Mouse (Mus musculus) embryonic facial prominence, embryonic 10.5 days (tissue): ENCODE measurements at regions not wholly inside any gene's neighbourhood (a gene's known extent, or its start where the extent isn't known, plus 50 kb on each side); places are given as distances from the start of the nearest gene placed in this dataset.
"Not testable (repeated sequence)": the region's sequence is repeated elsewhere in the genome, so short reads cannot be mapped to it uniquely, and the experiment has no call there.

ENCODE experiments used
- DNase-seq: peaks from one replicate; pipeline ENCODE4 v3.0.0-alpha.2; 2017; ENCODE audit warnings: low spot score
- H3K27ac ChIP-seq: fragments of 300-500 bp; sonication (generic); replicated peaks from 2 replicates; pipeline ENCODE4 v1.5.1; 2016; ENCODE audit warnings: mild to moderate bottlenecking
- H3K27me3 ChIP-seq: fragments of 300-500 bp; sonication (generic); replicated peaks from 2 replicates; pipeline ENCODE4 v1.6.1; 2016; ENCODE audit warnings: low read depth, mild to moderate bottlenecking; ENCODE audit not compliant: poor library complexity, severe bottlenecking
- H3K36me3 ChIP-seq: fragments of 300-500 bp; sonication (generic); replicated peaks from 2 replicates; pipeline ENCODE4 v1.6.1; 2016; ENCODE audit warnings: mild to moderate bottlenecking, moderate library complexity
- H3K4me1 ChIP-seq: fragments of 300-500 bp; sonication (generic); 2 replicates; pipeline ENCODE4 v1.6.1; 2016
- H3K4me3 ChIP-seq: fragments of 300-500 bp; sonication (generic); 2 replicates; pipeline ENCODE4 v1.5.1; 2016; ENCODE audit warnings: mild to moderate bottlenecking, moderate library complexity
- H3K9me3 ChIP-seq: fragments of 300-500 bp; sonication (generic); 2 replicates; pipeline ENCODE4 v1.6.1; 2016; ENCODE audit warnings: mild to moderate bottlenecking
- WGBS: fragments of 180-500 bp; shearing (Covaris S2); methylation state at CpG from one replicate; pipeline ENCODE4 v1.1.7; 2016; 5-methylcytosine and 5-hydroxymethylcytosine counted together

GRCm38 (mm10) chr13:5695581-5695980 is 165.7 kb upstream of the Klf6 start:
- H3K4me3 ChIP-seq, H3K27ac ChIP-seq, DNase-seq, H3K9me3 ChIP-seq, H3K4me1 ChIP-seq, H3K36me3 ChIP-seq, H3K27me3 ChIP-seq: not testable (repeated sequence)
- WGBS, result 47% methylated on average over 3 of the region's 3 CpGs

GRCm38 (mm10) chr13:5696377-5696776 is 164.9 kb upstream of the Klf6 start:
- H3K27me3 ChIP-seq, result no peaks in the 10 kb centered on the region
- H3K27ac ChIP-seq, result no peak overlapping the region
- WGBS, result 14% methylated on average over 2 of the region's 2 CpGs
- H3K9me3 ChIP-seq, result 0 out of 2 replicates have a peak, but pooled peaks cover 5% of the 10 kb centered on the region
- no peaks in the 10 kb centered on the region for H3K36me3 ChIP-seq
- H3K4me1 ChIP-seq, result no peaks in the 10 kb centered on the region
- H3K4me3 ChIP-seq, result no peak overlapping the region
- no peak for DNase-seq

GRCm38 (mm10) chr13:5697329-5697728 is 164.0 kb upstream of the Klf6 start:
- not testable (repeated sequence) for H3K9me3 ChIP-seq, H3K4me3 ChIP-seq, DNase-seq, H3K27ac ChIP-seq, H3K36me3 ChIP-seq, H3K27me3 ChIP-seq, H3K4me1 ChIP-seq
- 30% methylated on average over 1 of the region's 1 CpGs for WGBS

- DNase-seq, result no peak
- no peaks in the 10 kb centered on the region for H3K9me3 ChIP-seq
- no peak overlapping the region for H3K27ac ChIP-seq
- 83% methylated on average over 3 of the region's 3 CpGs for WGBS
- H3K36me3 ChIP-seq, result no peaks in the 10 kb centered on the region
- H3K27me3 ChIP-seq, result no peaks in the 10 kb centered on the region
- no peaks in the 10 kb centered on the region for H3K4me1 ChIP-seq
- H3K4me3 ChIP-seq, result no peak overlapping the region
These were observed 159.2 kb upstream of the Klf6 start for GRCm38 (mm10) chr13:5702071-5702470.

GRCm38 (mm10) chr13:5704991-5705390 is 156.3 kb upstream of the Klf6 start:
- Histone ChIP-seq H3K27me3 (no peaks in the 10 kb centered on the region), H3K27ac (no peak overlapping the region), H3K36me3 (no peaks in the 10 kb centered on the region), H3K4me1 (no peaks in the 10 kb centered on the region), H3K4me3 (no peak overlapping the region), H3K9me3 (no peaks in the 10 kb centered on the region)
- no peak for DNase-seq

- Histone ChIP-seq H3K9me3 (no peaks in the 10 kb centered on the region), H3K4me3 (no peak overlapping the region), H3K27me3 (no peaks in the 10 kb centered on the region), H3K4me1 (no peaks in the 10 kb centered on the region), H3K27ac (no peak overlapping the region), H3K36me3 (no peaks in the 10 kb centered on the region)
- DNase-seq, result no peak
- 95% methylated on average over 1 of the region's 1 CpGs for WGBS
These were observed 149.6 kb upstream of the Klf6 start for GRCm38 (mm10) chr13:5711646-5712045.

GRCm38 (mm10) chr13:5713195-5713863 is 148.0 kb upstream of the Klf6 start:
- H3K9me3 ChIP-seq, result no peaks in the 10 kb centered on the region
- no peaks in the 10 kb centered on the region for H3K27me3 ChIP-seq
- H3K4me1 ChIP-seq, result no peaks in the 10 kb centered on the region
- no peak overlapping the region for H3K4me3 ChIP-seq
- no peak overlapping the region for H3K27ac ChIP-seq
- no peaks in the 10 kb centered on the region for H3K36me3 ChIP-seq
- 88% methylated on average over 6 of the region's 6 CpGs for WGBS
- no peak for DNase-seq

GRCm38 (mm10) chr13:5714191-5714591 is 147.1 kb upstream of the Klf6 start:
- no peaks in the 10 kb centered on the region for H3K36me3 ChIP-seq
- H3K27me3 ChIP-seq, result no peaks in the 10 kb centered on the region
- no peak overlapping the region for H3K4me3 ChIP-seq
- DNase-seq, result no peak
- WGBS, result 83% methylated on average over 12 of the region's 12 CpGs
- no peak overlapping the region for H3K27ac ChIP-seq
- H3K4me1 ChIP-seq, result no peaks in the 10 kb centered on the region
- H3K9me3 ChIP-seq, result no peaks in the 10 kb centered on the region

GRCm38 (mm10) chr13:5714793-5715192 is 146.5 kb upstream of the Klf6 start:
- H3K4me1 ChIP-seq, result no peaks in the 10 kb centered on the region
- H3K4me3 ChIP-seq, result no peak overlapping the region
- no peaks in the 10 kb centered on the region for H3K36me3 ChIP-seq
- H3K9me3 ChIP-seq, result no peaks in the 10 kb centered on the region
- no peak overlapping the region for H3K27ac ChIP-seq
- H3K27me3 ChIP-seq, result no peaks in the 10 kb centered on the region
- no peak for DNase-seq

- H3K36me3 ChIP-seq, result no peaks in the 10 kb centered on the region
- no peaks in the 10 kb centered on the region for H3K9me3 ChIP-seq
- WGBS, result 88% methylated on average over 3 of the region's 3 CpGs
- DNase-seq, result no peak
- H3K27ac ChIP-seq, result no peak overlapping the region
- H3K4me1 ChIP-seq, result no peaks in the 10 kb centered on the region
- no peaks in the 10 kb centered on the region for H3K27me3 ChIP-seq
- H3K4me3 ChIP-seq, result no peak overlapping the region
These were observed 144.5 kb upstream of the Klf6 start for GRCm38 (mm10) chr13:5716749-5717148.

- WGBS, result 89% methylated on average over 2 of the region's 2 CpGs
- Histone ChIP-seq H3K4me1 (no peaks in the 10 kb centered on the region), H3K4me3 (no peak overlapping the region), H3K36me3 (no peaks in the 10 kb centered on the region), H3K27me3 (no peaks in the 10 kb centered on the region), H3K27ac (no peak overlapping the region), H3K9me3 (no peaks in the 10 kb centered on the region)
- no peak for DNase-seq
These were observed 138.0 kb upstream of the Klf6 start for GRCm38 (mm10) chr13:5723319-5723718.

GRCm38 (mm10) chr13:5724364-5724763 is 136.9 kb upstream of the Klf6 start:
- Histone ChIP-seq H3K4me1 (no peaks in the 10 kb centered on the region), H3K36me3 (no peaks in the 10 kb centered on the region), H3K4me3 (no peak overlapping the region), H3K27me3 (no peaks in the 10 kb centered on the region), H3K9me3 (no peaks in the 10 kb centered on the region), H3K27ac (no peak overlapping the region)
- WGBS, result 59% methylated on average over 1 of the region's 1 CpGs
- DNase-seq, result peak; percentile 19

- Histone ChIP-seq H3K4me1 (no peaks in the 10 kb centered on the region), H3K4me3 (no peak overlapping the region), H3K27me3 (no peaks in the 10 kb centered on the region), H3K9me3 (no peaks in the 10 kb centered on the region), H3K36me3 (no peaks in the 10 kb centered on the region), H3K27ac (no peak overlapping the region)
- no peak for DNase-seq
- WGBS, result 87% methylated on average over 4 of the region's 4 CpGs
These were observed 135.3 kb upstream of the Klf6 start for GRCm38 (mm10) chr13:5725984-5726383.

- 90% methylated on average over 1 of the region's 1 CpGs for WGBS
- no peak for DNase-seq
- no peaks in the 10 kb centered on the region for H3K27me3 ChIP-seq
- no peaks in the 10 kb centered on the region for H3K9me3 ChIP-seq
- no peak overlapping the region for H3K4me3 ChIP-seq
- H3K27ac ChIP-seq, result no peak overlapping the region
- no peaks in the 10 kb centered on the region for H3K4me1 ChIP-seq
- H3K36me3 ChIP-seq, result no peaks in the 10 kb centered on the region
These were observed 134.8 kb upstream of the Klf6 start for GRCm38 (mm10) chr13:5726446-5726845.
